18 mouse cellular contexts compared by ENCODE assay signal in the genomic region with DNA sequence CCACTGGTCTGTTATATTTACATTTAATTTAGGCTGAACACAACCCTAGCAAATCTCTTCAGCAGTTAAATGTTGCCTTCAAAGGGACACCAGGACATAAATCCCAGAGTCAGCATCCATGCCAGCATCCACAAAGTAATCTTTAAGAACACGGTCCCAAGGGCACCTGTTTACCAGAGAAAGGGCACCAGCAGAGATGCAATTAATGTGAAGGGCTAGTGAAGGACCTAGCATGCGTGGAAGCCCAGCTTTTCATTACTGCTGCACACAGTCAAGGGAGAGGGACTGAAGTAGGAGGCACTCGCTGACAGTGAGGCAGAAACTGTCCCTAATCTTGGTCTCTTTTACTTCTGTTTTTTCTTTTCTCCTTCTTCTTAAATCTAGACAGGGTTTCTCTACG.
DNase-seq lines count a peak whose midpoint lies in the region; ATAC-seq lines count a peak whose summit lies in the region.
"Had no signal": no experiment of that assay in that cellular context is flagged by ENCODE, and none has a peak within 500 bp of the region (broad histone marks: within the 10 kb centered on the region; RNA-seq: fewer than 3 reads in every experiment).

No protein-coding gene starts in this region.

- no peak overlapping the region for H3K4me3 ChIP-seq in forebrain, embryonic 12.5 days (replicated peaks)
- H3K4me3 ChIP-seq in forebrain, embryonic 15.5 days: no peak overlapping the region
- H3K4me3 ChIP-seq in kidney, embryonic 15.5 days (replicated peaks): no peak overlapping the region
- H3K4me3 ChIP-seq in midbrain, embryonic 14.5 days (replicated peaks; ENCODE audit: low read depth, low read length): no peak overlapping the region
- H3K4me3 ChIP-seq in midbrain, embryonic 11.5 days (ENCODE audit: low read depth, low read length): no peak overlapping the region
- H3K4me3 ChIP-seq in neural tube, embryonic 15.5 days (replicated peaks): no peak overlapping the region
- H3K4me3 ChIP-seq: embryonic facial prominence, embryonic 15.5 days; erythroblast, embryonic 14.5 days; forebrain, embryonic 10.5 days; gastrocnemius, adult 2 months; heart, embryonic 12.5 days had no signal

- no peaks in the 10 kb centered on the region for H3K9me3 ChIP-seq in forebrain, embryonic 12.5 days
- no peaks in the 10 kb centered on the region for H3K9me3 ChIP-seq in forebrain, embryonic 15.5 days
- H3K9me3 ChIP-seq in kidney, embryonic 15.5 days (replicated peaks): no peaks in the 10 kb centered on the region
- no peaks in the 10 kb centered on the region for H3K9me3 ChIP-seq in midbrain, embryonic 14.5 days (ENCODE audit: control insufficient read depth, low read length)
- no peaks in the 10 kb centered on the region for H3K9me3 ChIP-seq in midbrain, embryonic 11.5 days (ENCODE audit: control insufficient read depth, low read length)
- H3K9me3 ChIP-seq in neural tube, embryonic 15.5 days (replicated peaks): no peaks in the 10 kb centered on the region
- H3K9me3 ChIP-seq: embryonic facial prominence, embryonic 15.5 days; forebrain, embryonic 10.5 days; heart, embryonic 12.5 days had no signal

- DNase-seq in kidney, postnatal 10 days: no peak
- DNase-seq in midbrain, embryonic 14.5 days: peak; percentile 57
- no peak for DNase-seq in midbrain, embryonic 11.5 days (ENCODE audit: low spot score, missing footprints)
- DNase-seq: adrenal gland, postnatal 14 days; cerebellum, adult 18-20 months; cerebellum, adult 9-11 months; cerebellum, postnatal 36 days; embryo, embryonic 11 days; gastrocnemius, adult 2 months; gastrocnemius, postnatal 25 days had no signal

- no peaks in the 10 kb centered on the region for H3K27me3 ChIP-seq in forebrain, embryonic 12.5 days
- H3K27me3 ChIP-seq in forebrain, embryonic 15.5 days: no peaks in the 10 kb centered on the region
- no peaks in the 10 kb centered on the region for H3K27me3 ChIP-seq in kidney, embryonic 15.5 days
- H3K27me3 ChIP-seq in midbrain, embryonic 14.5 days (ENCODE audit: control insufficient read depth, insufficient read depth, low read length): no peaks in the 10 kb centered on the region
- H3K27me3 ChIP-seq in midbrain, embryonic 11.5 days (ENCODE audit: control insufficient read depth, insufficient read depth, low read length): no peaks in the 10 kb centered on the region
- no peaks in the 10 kb centered on the region for H3K27me3 ChIP-seq in neural tube, embryonic 15.5 days (replicated peaks)
- H3K27me3 ChIP-seq: embryonic facial prominence, embryonic 15.5 days; heart, embryonic 12.5 days had no signal

- 0 out of 2 replicates have a peak, but pooled peaks have one; percentile 33 for ATAC-seq in forebrain, embryonic 12.5 days (ENCODE audit: low FRiP score)
- ATAC-seq in forebrain, embryonic 15.5 days (replicated peaks): no peak
- peak; percentile 36; the same call in 1 of the 2 replicates for ATAC-seq in kidney, embryonic 15.5 days (replicated peaks; ENCODE audit: low FRiP score)
- no peak for ATAC-seq in midbrain, embryonic 14.5 days (ENCODE audit: low FRiP score, low TSS enrichment)
- ATAC-seq in midbrain, embryonic 11.5 days (ENCODE audit: low FRiP score): no peak
- 0 out of 2 replicates have a peak, but pooled peaks have one; percentile 25 for ATAC-seq in neural tube, embryonic 15.5 days (ENCODE audit: low FRiP score)

- H3K4me2 ChIP-seq in forebrain, embryonic 12.5 days: no peak overlapping the region
- H3K4me2 ChIP-seq in forebrain, embryonic 15.5 days (replicated peaks): no peak overlapping the region
- H3K4me2 ChIP-seq in kidney, embryonic 15.5 days: no peak overlapping the region
- H3K4me2 ChIP-seq in midbrain, embryonic 14.5 days (ENCODE audit: low read length): no peak overlapping the region
- H3K4me2 ChIP-seq in midbrain, embryonic 11.5 days: no peak overlapping the region
- H3K4me2 ChIP-seq in neural tube, embryonic 15.5 days: no peak overlapping the region
- H3K4me2 ChIP-seq: embryonic facial prominence, embryonic 15.5 days; heart, embryonic 12.5 days had no signal

- no peaks in the 10 kb centered on the region for H3K36me3 ChIP-seq in forebrain, embryonic 12.5 days (replicated peaks)
- H3K36me3 ChIP-seq in forebrain, embryonic 15.5 days: no peaks in the 10 kb centered on the region
- no peaks in the 10 kb centered on the region for H3K36me3 ChIP-seq in kidney, embryonic 15.5 days
- no peaks in the 10 kb centered on the region for H3K36me3 ChIP-seq in midbrain, embryonic 14.5 days (ENCODE audit: control insufficient read depth, insufficient read depth, low read length)
- no peaks in the 10 kb centered on the region for H3K36me3 ChIP-seq in midbrain, embryonic 11.5 days (ENCODE audit: control insufficient read depth, insufficient read depth, low read length)
- no peaks in the 10 kb centered on the region for H3K36me3 ChIP-seq in neural tube, embryonic 15.5 days
- H3K36me3 ChIP-seq: embryonic facial prominence, embryonic 15.5 days; heart, embryonic 12.5 days had no signal

- H3K4me1 ChIP-seq in forebrain, embryonic 12.5 days: peaks cover 17% of the 10 kb centered on the region
- H3K4me1 ChIP-seq in forebrain, embryonic 15.5 days: peaks cover 16% of the 10 kb centered on the region
- 0 out of 2 replicates have a peak, but pooled peaks cover 5% of the 10 kb centered on the region for H3K4me1 ChIP-seq in kidney, embryonic 15.5 days
- H3K4me1 ChIP-seq in midbrain, embryonic 14.5 days (ENCODE audit: control insufficient read depth, insufficient read depth, low read length): peaks cover 15% of the 10 kb centered on the region; the same call in 1 of the 2 replicates
- H3K4me1 ChIP-seq in midbrain, embryonic 11.5 days (ENCODE audit: control insufficient read depth, insufficient read depth, low read length): no peaks in the 10 kb centered on the region
- H3K4me1 ChIP-seq in neural tube, embryonic 15.5 days: peaks cover 21% of the 10 kb centered on the region
- H3K4me1 ChIP-seq: embryonic facial prominence, embryonic 15.5 days; heart, embryonic 12.5 days had no signal

- peak overlapping the region; percentile 13; the same call in 1 of the 2 replicates for H3K27ac ChIP-seq in forebrain, embryonic 12.5 days
- no peak overlapping the region for H3K27ac ChIP-seq in forebrain, embryonic 15.5 days (replicated peaks)
- H3K27ac ChIP-seq in kidney, embryonic 15.5 days: no peak overlapping the region
- no peak overlapping the region for H3K27ac ChIP-seq in midbrain, embryonic 14.5 days (replicated peaks; ENCODE audit: low read depth, low read length)
- H3K27ac ChIP-seq in midbrain, embryonic 11.5 days (ENCODE audit: low read depth, low read length): no peak overlapping the region
- H3K27ac ChIP-seq in neural tube, embryonic 15.5 days (replicated peaks): no peak overlapping the region
- H3K27ac ChIP-seq: embryonic facial prominence, embryonic 15.5 days; forebrain, embryonic 10.5 days; gastrocnemius, adult 2 months had no signal

- 63% methylated on average over 4 of the region's 4 CpGs for WGBS in forebrain, embryonic 12.5 days
- 53% methylated on average over 4 of the region's 4 CpGs for WGBS in forebrain, embryonic 15.5 days
- WGBS in kidney, embryonic 15.5 days: 40% methylated on average over 4 of the region's 4 CpGs
- WGBS in midbrain, embryonic 14.5 days: 57% methylated on average over 4 of the region's 4 CpGs
- 69% methylated on average over 4 of the region's 4 CpGs for WGBS in midbrain, embryonic 11.5 days
- 30% methylated on average over 4 of the region's 4 CpGs for WGBS in neural tube, embryonic 15.5 days

- H3K9ac ChIP-seq in forebrain, embryonic 12.5 days: no peak overlapping the region
- no peak overlapping the region for H3K9ac ChIP-seq in forebrain, embryonic 15.5 days (replicated peaks)
- H3K9ac ChIP-seq in kidney, embryonic 15.5 days: no peak overlapping the region
- no peak overlapping the region for H3K9ac ChIP-seq in midbrain, embryonic 14.5 days (replicated peaks; ENCODE audit: low read length)
- H3K9ac ChIP-seq in midbrain, embryonic 11.5 days (ENCODE audit: low read length): no peak overlapping the region
- no peak overlapping the region for H3K9ac ChIP-seq in neural tube, embryonic 15.5 days (replicated peaks)
- H3K9ac ChIP-seq: embryonic facial prominence, embryonic 15.5 days; heart, embryonic 12.5 days had no signal

Comparison
In these comparisons a context has a peak if more than half of its experiments do, and no peak if none do; other contexts are left out.
1. ATAC-seq: peak in forebrain, embryonic 12.5 days (single experiment), kidney, embryonic 15.5 days (single experiment) and neural tube, embryonic 15.5 days (single experiment); none in forebrain, embryonic 15.5 days (single experiment), midbrain, embryonic 14.5 days (single experiment) and midbrain, embryonic 11.5 days (single experiment).